Mouse (Mus musculus): ENCODE results near the gene Tmem150c. TPM values are rescaled to one million over a fixed set of nuclear protein-coding genes. Genes with fewer than 3 reads are reported as not detected.

The Tmem150c gene
- polyA plus RNA-seq, 1 experiment from 2014 or later, result 1.7 TPM

DNA sequence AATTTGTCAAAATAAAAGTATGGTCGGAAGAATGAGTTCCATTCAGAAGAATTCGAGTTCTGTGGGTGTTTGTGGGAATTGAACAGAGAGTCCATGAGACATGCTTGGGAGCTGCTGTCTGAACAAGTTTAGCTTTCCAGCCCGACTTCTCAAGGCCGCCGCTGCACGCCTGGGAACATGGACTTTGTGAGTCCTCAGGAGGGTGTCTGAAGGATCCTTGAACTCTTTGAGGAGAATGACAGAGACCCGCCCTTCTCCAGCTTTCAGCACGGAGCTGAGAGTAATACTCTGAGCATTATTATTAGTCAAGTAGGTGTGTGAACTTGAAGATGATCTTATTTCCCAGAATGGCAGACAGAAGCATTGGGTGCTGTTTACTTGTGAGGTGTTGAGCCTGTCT is 117.1 kb downstream of the Tmem150c start:
- WGBS, result 90% methylated on average over 8 of the region's 8 CpGs
- no peak overlapping the region for H3K4me3 ChIP-seq
- H3K27ac ChIP-seq (replicated peaks), result no peak overlapping the region
- no peak for DNase-seq (ENCODE audit: low spot score)
- H3K9me3 ChIP-seq, result no peaks in the 10 kb centered on the region
- H3K4me1 ChIP-seq, result peaks cover 33% of the 10 kb centered on the region
- peaks cover 20% of the 10 kb centered on the region for H3K36me3 ChIP-seq (replicated peaks)
- H3K27me3 ChIP-seq (replicated peaks; ENCODE audit: low read depth, poor library complexity, severe bottlenecking), result no peaks in the 10 kb centered on the region

DNA sequence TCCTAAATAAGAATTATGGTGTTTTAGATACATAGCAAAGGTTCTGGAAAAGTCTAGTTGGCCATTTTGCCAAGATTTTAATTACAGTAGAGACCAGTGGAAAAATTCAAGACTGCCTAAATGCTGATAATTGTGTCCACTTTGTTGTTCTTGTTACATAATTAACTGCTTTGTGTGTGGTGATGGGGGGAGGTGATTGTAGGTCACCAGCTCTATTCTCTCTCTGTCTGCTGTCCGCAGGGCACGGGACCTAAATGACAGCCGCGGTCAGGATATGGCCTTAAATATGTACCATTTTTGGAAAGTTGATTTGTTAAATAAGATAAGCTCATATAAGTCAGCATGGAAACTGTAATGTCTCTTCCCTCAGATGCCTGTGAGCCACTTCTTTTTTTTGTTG is 118.3 kb downstream of the Tmem150c start:
- H3K9me3 ChIP-seq, result no peaks in the 10 kb centered on the region
- no peak for DNase-seq (ENCODE audit: low spot score)
- 72% methylated on average over 4 of the region's 4 CpGs for whole genome bisulfite sequencing
- no peaks in the 10 kb centered on the region for H3K27me3 ChIP-seq (replicated peaks; ENCODE audit: low read depth, poor library complexity, severe bottlenecking)
- H3K27ac ChIP-seq (replicated peaks), result no peak overlapping the region
- H3K4me3 ChIP-seq, result peak overlapping the region; percentile 82
- peaks cover 32% of the 10 kb centered on the region for H3K36me3 ChIP-seq (replicated peaks)
- peaks cover 33% of the 10 kb centered on the region for H3K4me1 ChIP-seq

- Histone ChIP-seq H3K9me3 (no peaks in the 10 kb centered on the region), H3K4me1 (peaks cover 37% of the 10 kb centered on the region), H3K36me3 (replicated peaks) (peaks cover 41% of the 10 kb centered on the region), H3K27me3 (replicated peaks; ENCODE audit: low read depth, poor library complexity, severe bottlenecking) (no peaks in the 10 kb centered on the region), H3K4me3 (peak overlapping the region; percentile 82), H3K27ac (replicated peaks) (peak overlapping the region; percentile 99)
- WGBS, result under 1% methylated on average over 19 of the region's 19 CpGs
- peak; percentile 67 for DNase-seq (ENCODE audit: low spot score)
Observed at GRCm38 (mm10) chr5:100040281-100040784, 119.3 kb downstream of the Tmem150c start.

- no peaks in the 10 kb centered on the region for H3K27me3 ChIP-seq (replicated peaks; ENCODE audit: low read depth, poor library complexity, severe bottlenecking)
- H3K9me3 ChIP-seq, result no peaks in the 10 kb centered on the region
- H3K4me1 ChIP-seq, result peaks cover 37% of the 10 kb centered on the region
- peak; percentile 99 for DNase-seq (ENCODE audit: low spot score)
- peak within 1 kb of the TSS; percentile 99 for H3K27ac ChIP-seq (replicated peaks)
- WGBS, result under 1% methylated on average over 57 of the region's 57 CpGs
- peaks cover 48% of the 10 kb centered on the region for H3K36me3 ChIP-seq (replicated peaks)
- H3K4me3 ChIP-seq, result peak within 1 kb of the TSS; percentile 82
Observed at GRCm38 (mm10) chr5:100039602-100040142, 119.9 kb downstream of the Tmem150c start, which contains the start of the genes Hnrnpdl and Enoph1. Gene Hnrnpdl, minus strand, starts transcription at chr5:100039664. Gene Enoph1, plus strand, starts transcription at chr5:100039985.

DNA sequence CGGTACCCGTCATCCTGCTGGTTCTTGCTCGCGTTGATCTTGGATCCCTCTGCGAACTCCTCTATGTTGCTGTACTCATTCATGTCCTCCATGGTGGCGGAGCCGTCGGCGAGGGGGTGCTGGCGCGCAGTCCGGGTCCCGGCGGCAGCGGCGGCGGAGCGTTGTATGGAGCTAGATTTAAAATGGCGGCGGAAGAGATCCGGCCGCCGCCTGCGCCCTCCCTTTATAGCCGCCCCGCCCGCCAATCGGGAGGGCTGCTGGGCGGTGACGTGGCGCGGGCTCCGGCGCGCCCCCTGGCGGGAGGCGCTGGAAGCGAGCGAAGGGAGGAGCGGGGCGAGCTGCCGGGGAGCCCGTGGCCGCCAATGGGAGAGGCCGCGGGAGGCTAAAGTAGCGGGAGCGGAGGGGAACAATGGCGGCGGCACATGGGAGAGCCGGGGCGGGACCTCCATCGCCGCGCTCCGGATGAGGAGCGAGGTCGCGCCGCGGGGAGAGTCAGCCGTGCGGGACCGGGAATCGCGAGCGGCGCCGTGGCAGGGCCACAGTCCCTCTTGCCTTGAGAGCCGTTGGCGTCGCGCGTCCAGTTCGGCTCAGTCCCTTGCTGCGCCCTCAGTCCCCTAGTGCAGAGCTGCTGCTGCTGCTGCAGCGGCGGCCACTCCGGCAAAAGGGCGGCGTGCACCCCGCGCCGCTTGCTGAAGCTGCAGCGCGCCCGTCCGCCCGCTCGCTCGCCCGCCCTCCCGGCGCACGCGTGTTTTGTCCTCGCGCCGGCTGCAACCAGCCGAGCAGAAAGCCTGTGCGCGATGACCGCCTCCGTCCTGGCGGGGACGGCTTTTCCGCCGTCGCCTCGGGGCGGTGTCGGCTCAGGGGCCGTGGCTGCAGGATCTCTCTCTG is 120.7 kb downstream of the Tmem150c start:
- peak; percentile 98 for DNase-seq (ENCODE audit: low spot score)
- no peaks in the 10 kb centered on the region for H3K9me3 ChIP-seq
- H3K27ac ChIP-seq (replicated peaks), result peak overlapping the region; percentile 99
- under 1% methylated on average over 113 of the region's 113 CpGs for WGBS
- H3K27me3 ChIP-seq (replicated peaks; ENCODE audit: low read depth, poor library complexity, severe bottlenecking), result no peaks in the 10 kb centered on the region
- H3K4me1 ChIP-seq, result peaks cover 37% of the 10 kb centered on the region
- H3K4me3 ChIP-seq, result peak overlapping the region; percentile 82
- peaks cover 55% of the 10 kb centered on the region for H3K36me3 ChIP-seq (replicated peaks)

DNA sequence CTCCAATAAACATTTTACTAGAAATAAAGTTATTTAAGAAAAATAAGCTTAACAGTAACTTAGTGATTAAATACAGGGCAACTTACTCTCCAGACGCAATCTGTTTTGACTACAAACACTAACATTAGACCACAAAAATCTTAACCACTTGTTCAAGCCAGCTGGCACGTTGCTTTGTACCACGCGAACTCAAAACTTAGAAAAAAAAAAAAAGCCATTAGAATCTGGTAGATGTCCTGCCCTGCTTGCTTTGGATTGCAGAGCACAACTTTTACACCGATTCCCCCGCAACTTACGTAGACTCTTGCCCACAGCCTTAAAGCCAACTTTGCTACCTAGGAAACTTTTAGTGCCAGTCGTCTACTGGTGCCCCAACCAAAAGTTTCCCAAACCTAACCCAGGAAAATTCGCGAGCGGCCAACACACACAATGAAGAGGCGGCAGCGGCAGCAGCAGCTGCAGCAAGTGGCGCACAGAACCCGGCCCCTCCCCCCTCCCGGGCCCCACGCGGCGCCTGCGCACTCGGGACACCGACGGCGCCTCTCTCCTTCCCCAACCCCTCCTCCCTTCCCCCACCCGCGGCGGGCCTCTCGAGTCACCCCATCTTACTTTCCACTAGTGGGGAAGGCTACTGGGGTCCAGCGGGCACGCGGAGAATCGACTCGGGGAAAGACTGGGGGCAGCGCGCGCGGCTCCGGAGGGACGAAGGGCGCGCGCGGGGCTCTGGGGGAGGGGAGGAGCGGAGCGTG is 121.5 kb downstream of the Tmem150c start:
- peak overlapping the region; percentile 82 for H3K4me3 ChIP-seq
- DNase-seq (ENCODE audit: low spot score), result peak; percentile 93
- H3K27ac ChIP-seq (replicated peaks), result peak overlapping the region; percentile 99
- peaks cover 58% of the 10 kb centered on the region for H3K36me3 ChIP-seq (replicated peaks)
- peaks cover 37% of the 10 kb centered on the region for H3K4me1 ChIP-seq
- no peaks in the 10 kb centered on the region for H3K9me3 ChIP-seq
- no peaks in the 10 kb centered on the region for H3K27me3 ChIP-seq (replicated peaks; ENCODE audit: low read depth, poor library complexity, severe bottlenecking)
- under 1% methylated on average over 45 of the region's 45 CpGs for WGBS

- H3K9me3 ChIP-seq, result no peaks in the 10 kb centered on the region
- peaks cover 62% of the 10 kb centered on the region for H3K36me3 ChIP-seq (replicated peaks)
- H3K27ac ChIP-seq (replicated peaks), result no peak overlapping the region
- peaks cover 36% of the 10 kb centered on the region for H3K4me1 ChIP-seq
- peak; percentile 53 for DNase-seq (ENCODE audit: low spot score)
- WGBS, result 39% methylated on average over 7 of the region's 7 CpGs
- H3K4me3 ChIP-seq, result peak overlapping the region; percentile 82
- no peaks in the 10 kb centered on the region for H3K27me3 ChIP-seq (replicated peaks; ENCODE audit: low read depth, poor library complexity, severe bottlenecking)
Observed at GRCm38 (mm10) chr5:100036681-100037080, 122.9 kb downstream of the Tmem150c start.

GRCm38 (mm10) chr5:100035950-100036349 is 123.7 kb downstream of the Tmem150c start:
- no peaks in the 10 kb centered on the region for H3K9me3 ChIP-seq
- 62% methylated on average over 7 of the region's 7 CpGs for WGBS
- DNase-seq (ENCODE audit: low spot score), result no peak
- peaks cover 29% of the 10 kb centered on the region for H3K4me1 ChIP-seq
- peaks cover 67% of the 10 kb centered on the region for H3K36me3 ChIP-seq (replicated peaks)
- no peak overlapping the region for H3K27ac ChIP-seq (replicated peaks)
- no peaks in the 10 kb centered on the region for H3K27me3 ChIP-seq (replicated peaks; ENCODE audit: low read depth, poor library complexity, severe bottlenecking)
- peak overlapping the region; percentile 82 for H3K4me3 ChIP-seq

DNA sequence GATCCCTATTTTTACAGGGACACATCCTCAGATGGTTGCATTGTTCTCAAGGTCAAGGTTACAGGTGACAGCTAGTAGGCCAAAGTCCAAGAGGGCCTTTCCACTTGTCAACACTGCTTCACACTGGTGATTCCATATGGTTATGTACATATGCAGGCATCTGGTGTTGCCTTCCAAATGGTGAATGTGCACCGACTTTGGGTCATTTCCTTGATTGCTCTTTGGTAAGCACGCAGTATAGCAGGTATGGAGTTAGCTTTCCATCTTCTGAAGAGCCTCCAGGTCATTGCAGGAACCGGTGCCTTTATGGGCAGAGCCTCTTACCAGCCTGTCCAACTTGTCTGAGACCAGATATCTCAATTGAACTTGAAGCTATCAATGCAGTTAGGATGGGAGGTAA is 127.0 kb downstream of the Tmem150c start:
- Histone ChIP-seq H3K36me3 (replicated peaks) (peaks cover 67% of the 10 kb centered on the region), H3K27me3 (replicated peaks; ENCODE audit: low read depth, poor library complexity, severe bottlenecking) (no peaks in the 10 kb centered on the region), H3K9me3 (no peaks in the 10 kb centered on the region), H3K4me3 (no peak overlapping the region), H3K4me1 (peaks cover 20% of the 10 kb centered on the region), H3K27ac (replicated peaks) (no peak overlapping the region)
- WGBS, result 80% methylated on average over 3 of the region's 3 CpGs
- no peak for DNase-seq (ENCODE audit: low spot score)

DNA sequence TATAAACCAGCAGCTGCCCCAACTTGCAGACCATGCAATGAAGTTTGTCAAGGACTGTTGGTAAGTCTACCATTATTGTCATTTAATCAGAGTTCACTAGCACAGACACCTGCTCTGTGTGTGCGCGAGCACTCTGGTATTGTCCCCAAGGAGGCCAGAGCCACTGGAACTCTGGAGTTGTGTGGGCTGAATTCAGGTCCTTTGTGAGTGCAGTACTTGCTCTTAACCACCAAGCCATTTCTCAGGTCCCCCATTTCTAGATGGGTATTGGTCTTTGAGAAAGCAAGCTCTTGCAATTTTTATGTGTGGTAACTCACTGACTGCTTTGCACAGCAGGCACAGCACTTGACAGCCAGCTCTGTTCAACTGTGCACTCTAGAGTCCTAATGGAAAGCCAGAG is 127.5 kb downstream of the Tmem150c start:
- no peaks in the 10 kb centered on the region for H3K27me3 ChIP-seq (replicated peaks; ENCODE audit: low read depth, poor library complexity, severe bottlenecking)
- peaks cover 62% of the 10 kb centered on the region for H3K36me3 ChIP-seq (replicated peaks)
- 91% methylated on average over 2 of the region's 2 CpGs for WGBS
- no peak overlapping the region for H3K4me3 ChIP-seq
- no peak for DNase-seq (ENCODE audit: low spot score)
- H3K4me1 ChIP-seq, result peaks cover 16% of the 10 kb centered on the region
- no peaks in the 10 kb centered on the region for H3K9me3 ChIP-seq
- H3K27ac ChIP-seq (replicated peaks), result no peak overlapping the region

DNA sequence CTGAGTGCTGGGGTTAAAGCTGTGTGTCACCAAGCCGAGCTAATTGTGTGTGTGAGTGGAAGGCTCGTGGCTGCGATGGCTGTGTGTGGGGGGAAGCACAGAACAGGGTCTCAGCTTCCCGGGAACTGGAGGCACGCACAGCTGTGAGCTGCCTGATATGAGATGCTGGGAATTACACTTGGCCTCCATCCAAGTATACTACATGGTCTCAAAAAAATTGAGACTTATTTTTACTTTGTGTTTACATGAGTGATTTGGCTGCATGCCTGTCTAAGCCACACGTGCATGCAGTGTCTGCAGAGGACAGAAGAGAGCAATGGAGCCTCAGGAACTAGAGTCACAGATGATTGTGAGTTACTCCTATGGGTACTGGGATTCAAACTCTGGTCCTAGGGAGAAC is 129.5 kb downstream of the Tmem150c start:
- Histone ChIP-seq H3K27ac (replicated peaks) (no peak overlapping the region), H3K4me3 (no peak overlapping the region), H3K4me1 (no peaks in the 10 kb centered on the region), H3K27me3 (replicated peaks; ENCODE audit: low read depth, poor library complexity, severe bottlenecking) (no peaks in the 10 kb centered on the region), H3K9me3 (no peaks in the 10 kb centered on the region), H3K36me3 (replicated peaks) (peaks cover 41% of the 10 kb centered on the region)
- DNase-seq (ENCODE audit: low spot score), result no peak
- 75% methylated on average over 6 of the region's 6 CpGs for WGBS

Data from embryonic facial prominence, embryonic 10.5 days (tissue).